Mouse (Mus musculus) stomach, embryonic 16.5 days (tissue): Measurements from ENCODE around the gene Smgc. TPM values are rescaled to one million over a fixed set of nuclear protein-coding genes. Genes with fewer than 3 reads are reported as not detected.
"Not testable (repeated sequence)": the region's sequence is repeated elsewhere in the genome, so short reads cannot be mapped to it uniquely, and the experiment has no call there.

Source experiments
- ATAC-seq: fragments of 200-750 bp; cut with Nextera tagmentation; 2 replicates; pipeline ENCODE4 v1.8.0; 2017; ENCODE audit warnings: moderate number of reproducible peaks, moderate TSS enrichment; ENCODE audit not compliant: insufficient read depth, low FRiP score
- H3K27ac ChIP-seq: fragments of 300-500 bp; sonication (generic); 2 replicates; pipeline ENCODE4 v1.5.1; 2014; ENCODE audit warnings: low read length
- H3K27me3 ChIP-seq: fragments of 300-500 bp; sonication (generic); 2 replicates; pipeline ENCODE4 v1.6.1; 2014; ENCODE audit warnings: low read length, control low read depth, mixed read lengths; ENCODE audit not compliant: control insufficient read depth, insufficient read depth
- H3K36me3 ChIP-seq: fragments of 300-500 bp; sonication (generic); 2 replicates; pipeline ENCODE4 v1.6.1; 2014; ENCODE audit warnings: low read length; ENCODE audit not compliant: control insufficient read depth, insufficient read depth
- H3K4me1 ChIP-seq: fragments of 300-500 bp; sonication (generic); 2 replicates; pipeline ENCODE4 v1.6.1; 2014; ENCODE audit warnings: low read length, control low read depth, mixed read lengths; ENCODE audit not compliant: control insufficient read depth, insufficient read depth
- H3K4me2 ChIP-seq: fragments of 300-500 bp; sonication (generic); 2 replicates; pipeline ENCODE4 v1.6.1; 2014; ENCODE audit warnings: low read depth, low read length, mixed read lengths
- H3K4me3 ChIP-seq: fragments of 300-500 bp; sonication (generic); replicated peaks from 2 replicates; pipeline ENCODE4 v1.5.1; 2014; ENCODE audit warnings: mild to moderate bottlenecking, low read length
- H3K9ac ChIP-seq: fragments of 300-500 bp; sonication (generic); 2 replicates; pipeline ENCODE4 v1.6.1; 2014; ENCODE audit warnings: low read length
- H3K9me3 ChIP-seq: fragments of 300-500 bp; sonication (generic); replicated peaks from 2 replicates; pipeline ENCODE4 v1.6.1; 2016; ENCODE audit warnings: low read length, control low read depth; ENCODE audit not compliant: control insufficient read depth
- WGBS: fragments of 180-500 bp; shearing (Covaris S2); extraction: QIAGEN DNeasy Blood & Tissue Kit; methylation state at CpG from one replicate; pipeline ENCODE4 v1.1.7; 2014; 5-methylcytosine and 5-hydroxymethylcytosine counted together
- polyA plus RNA-seq: library from polyadenylated mRNA; unstranded; fragments of >200 nt; fragmentation: Nextera tagmentation; extraction: Ambion mirVana; gene quantifications from 2 replicates; pipeline ENCODE4 v1.2.1, GENCODE M21; 2015

Gene Smgc
- polyA plus RNA-seq, result not detected in 2 replicates

DNA sequence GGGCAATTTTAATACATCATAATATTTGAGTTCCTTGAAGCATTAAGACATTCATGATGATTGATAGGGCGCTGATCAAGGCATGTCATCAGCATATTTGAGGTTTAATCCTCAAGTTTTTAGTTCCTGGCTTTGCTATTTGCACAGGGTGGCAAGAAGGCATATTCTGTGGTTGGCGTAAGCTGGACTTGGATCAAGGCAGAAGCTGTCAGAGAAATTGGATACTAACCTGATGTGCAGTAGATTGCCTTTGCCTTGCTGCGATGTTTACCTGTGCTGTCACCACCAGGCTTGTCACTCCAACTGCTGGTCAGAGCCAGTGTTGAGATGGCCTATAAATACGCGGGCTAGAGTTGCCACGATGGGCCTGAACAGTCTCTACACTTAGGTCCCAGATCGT lies at the start of gene Smgc:
TSS of gene Smgc (plus strand) at position 301 of the 400 bp plus-strand sequence.
- no peak for ATAC-seq
- WGBS, result 82% methylated on average over 7 of the region's 7 CpGs
- H3K4me3 ChIP-seq, result no peak within 1 kb of the TSS

DNA sequence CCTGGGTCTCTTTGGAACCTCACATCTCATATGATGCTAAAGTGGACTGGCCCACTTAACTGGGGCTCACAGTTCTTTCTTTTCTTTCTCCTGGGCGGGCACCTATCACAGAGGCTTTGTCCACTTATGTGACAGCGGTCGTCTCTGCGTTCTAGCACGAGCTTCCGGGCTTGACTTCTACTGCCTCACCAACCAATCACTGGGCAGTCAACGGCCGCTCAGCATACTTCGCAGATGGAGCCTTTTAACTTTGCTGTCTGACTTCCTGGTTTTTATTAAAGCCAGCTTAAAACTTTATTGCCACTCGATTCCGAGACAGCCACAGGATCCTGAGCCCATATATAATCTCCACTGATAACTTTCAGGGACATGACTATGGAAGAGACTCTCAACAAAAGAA lies 49.7 kb upstream of the Smgc start:
- Histone ChIP-seq H3K36me3 (no peaks in the 10 kb centered on the region), H3K27ac (no peak overlapping the region), H3K9ac (no peak overlapping the region), H3K4me2 (no peak overlapping the region), H3K4me3 (no peak overlapping the region), H3K9me3 (no peaks in the 10 kb centered on the region), H3K4me1 (no peaks in the 10 kb centered on the region), H3K27me3 (no peaks in the 10 kb centered on the region)
- ATAC-seq, result no peak
- 92% methylated on average over 11 of the region's 11 CpGs for WGBS

More for the DNA sequence above, at the start of gene Smgc:
- no peak within 1 kb of the TSS for H3K9ac ChIP-seq
- no peaks in the 10 kb centered on the region for H3K4me1 ChIP-seq
- H3K36me3 ChIP-seq, result no peaks in the 10 kb centered on the region
- no peak within 1 kb of the TSS for H3K27ac ChIP-seq
- no peaks in the 10 kb centered on the region for H3K9me3 ChIP-seq
- H3K27me3 ChIP-seq, result no peaks in the 10 kb centered on the region
- no peak within 1 kb of the TSS for H3K4me2 ChIP-seq

DNA sequence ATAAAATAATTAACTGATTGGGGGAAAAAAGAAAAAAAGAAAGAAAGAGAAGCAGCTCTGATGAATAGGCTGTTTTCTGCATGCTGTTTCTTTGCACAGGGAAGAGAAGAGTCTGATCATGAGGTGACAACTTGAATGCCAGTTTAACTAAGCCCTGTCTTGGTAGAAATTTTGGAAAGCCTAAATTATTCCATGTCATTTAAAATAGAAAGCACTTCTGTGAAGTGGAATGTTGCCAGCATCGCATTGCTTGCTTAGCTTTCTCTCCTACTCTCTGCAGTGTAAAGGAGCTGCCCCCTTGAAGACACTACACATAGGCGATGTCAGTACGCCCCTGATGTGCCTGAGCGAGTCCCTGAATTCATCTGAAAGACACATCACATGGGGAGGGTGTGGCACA lies 31.6 kb upstream of the Smgc start:
- Histone ChIP-seq H3K27me3 (no peaks in the 10 kb centered on the region), H3K9ac (no peak overlapping the region), H3K36me3 (no peaks in the 10 kb centered on the region), H3K27ac (no peak overlapping the region), H3K4me3 (no peak overlapping the region), H3K9me3 (no peaks in the 10 kb centered on the region), H3K4me2 (no peak overlapping the region), H3K4me1 (no peaks in the 10 kb centered on the region)
- 75% methylated on average over 4 of the region's 4 CpGs for WGBS
- no peak for ATAC-seq

DNA sequence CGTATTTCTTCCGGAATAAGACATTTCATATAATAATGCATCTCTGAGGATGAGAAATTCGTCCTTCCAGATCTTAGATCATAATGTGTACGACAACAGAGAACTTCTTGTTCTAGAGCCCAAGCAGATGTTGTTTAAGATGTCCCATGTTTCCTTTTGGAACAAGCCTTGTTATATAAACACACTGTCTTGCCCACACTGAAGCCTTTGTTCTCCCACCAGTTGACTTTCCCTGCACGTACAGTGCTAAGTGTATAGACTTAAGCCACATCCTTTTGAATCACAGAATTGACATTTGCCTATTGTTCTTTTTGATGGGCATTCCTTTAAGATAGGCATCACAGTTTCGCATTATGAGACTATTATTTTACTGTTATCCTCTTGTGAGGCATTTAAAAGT lies 2.7 kb upstream of the Smgc start:
- H3K9ac ChIP-seq, result no peak overlapping the region
- H3K27me3 ChIP-seq, result no peaks in the 10 kb centered on the region
- H3K4me2 ChIP-seq, result no peak overlapping the region
- H3K4me3 ChIP-seq, result no peak overlapping the region
- no peaks in the 10 kb centered on the region for H3K9me3 ChIP-seq
- no peaks in the 10 kb centered on the region for H3K4me1 ChIP-seq
- WGBS, result 68% methylated on average over 6 of the region's 6 CpGs
- H3K36me3 ChIP-seq, result no peaks in the 10 kb centered on the region
- no peak for ATAC-seq
- no peak overlapping the region for H3K27ac ChIP-seq

DNA sequence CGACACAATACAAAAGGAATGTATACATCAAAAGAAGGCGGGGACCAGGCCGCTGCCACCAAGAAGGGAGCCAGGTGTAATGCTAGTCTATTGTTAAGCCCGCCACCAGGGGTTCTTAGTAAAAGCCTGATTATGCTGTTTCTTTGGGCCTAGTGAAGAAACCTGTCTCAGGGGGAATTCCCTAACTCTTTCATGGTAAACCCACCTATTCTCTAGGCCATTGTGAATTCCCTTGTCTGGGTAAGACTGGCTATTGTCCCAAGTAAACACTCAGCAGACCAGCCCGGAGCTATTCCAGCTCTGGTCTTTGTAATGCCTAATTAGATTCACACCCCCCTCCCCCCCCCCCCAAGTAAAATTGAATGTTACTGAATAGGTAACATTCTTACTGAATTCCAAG lies 26.1 kb downstream of the Smgc start:
- 38% methylated on average over 5 of the region's 5 CpGs for WGBS
- not testable (repeated sequence) for H3K9ac ChIP-seq

DNA sequence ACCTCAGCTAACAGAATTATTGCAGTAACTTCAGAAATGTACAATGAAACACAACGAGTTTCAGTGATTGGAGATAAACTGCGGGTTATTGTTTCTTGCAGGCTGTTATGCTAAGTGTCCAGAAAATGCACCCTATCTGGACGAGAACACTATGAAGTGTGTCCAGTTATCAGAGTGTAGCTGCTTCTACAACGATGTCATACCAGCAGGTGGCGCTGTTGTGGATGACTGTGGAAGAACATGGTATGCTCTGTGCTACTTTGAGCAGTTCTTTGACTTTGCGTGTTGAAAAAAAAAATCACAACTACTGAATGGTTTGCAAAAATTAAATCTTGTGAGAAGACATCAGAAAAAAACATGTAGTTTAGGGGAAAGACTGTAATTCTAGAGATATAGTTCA lies 62.2 kb downstream of the Smgc start:
- Histone ChIP-seq H3K27me3 (no peaks in the 10 kb centered on the region), H3K4me3 (no peak overlapping the region), H3K9ac (no peak overlapping the region), H3K4me1 (no peaks in the 10 kb centered on the region), H3K27ac (no peak overlapping the region), H3K36me3 (no peaks in the 10 kb centered on the region), H3K9me3 (no peaks in the 10 kb centered on the region), H3K4me2 (no peak overlapping the region)
- WGBS, result 65% methylated on average over 6 of the region's 6 CpGs
- no peak for ATAC-seq

More for the DNA sequence above, 26.1 kb downstream of the Smgc start:
- not testable (repeated sequence) for H3K27ac ChIP-seq, H3K4me3 ChIP-seq, H3K4me2 ChIP-seq, H3K27me3 ChIP-seq, H3K36me3 ChIP-seq, ATAC-seq, H3K4me1 ChIP-seq, H3K9me3 ChIP-seq

DNA sequence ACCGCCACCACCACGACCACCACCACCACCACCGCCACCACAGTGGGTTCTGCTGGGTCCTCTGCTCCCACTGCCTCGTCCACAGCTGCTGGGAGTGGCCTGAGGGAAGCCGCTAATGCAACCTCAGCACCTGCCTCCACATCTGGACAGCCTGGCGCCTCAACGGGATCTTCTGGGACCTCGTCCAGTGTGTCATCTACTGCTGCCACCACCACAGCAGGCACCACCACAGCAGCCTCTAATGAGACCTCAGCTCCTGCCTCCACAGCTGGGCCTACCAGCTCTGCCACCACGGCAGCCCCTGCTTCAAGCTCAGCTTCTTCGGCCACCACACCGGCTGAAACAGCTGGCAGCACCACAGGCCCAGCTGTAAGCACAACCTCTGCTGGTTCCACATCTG lies 69.0 kb downstream of the Smgc start:
- H3K36me3 ChIP-seq, H3K27ac ChIP-seq, H3K4me1 ChIP-seq, H3K4me3 ChIP-seq, H3K9me3 ChIP-seq, H3K9ac ChIP-seq, H3K27me3 ChIP-seq, ATAC-seq, H3K4me2 ChIP-seq: not testable (repeated sequence)
- WGBS, result no CpG with 5 or more reads among the region's 11 CpGs

Other genes with a start within 250 kb of the Smgc start
- gene Lrrk2, start 165.1 kb upstream of the Smgc start, polyA plus RNA-seq, result 4.4 and 6.2 TPM in 2 replicates
- gene Cntn1, start 212.9 kb downstream of the Smgc start, polyA plus RNA-seq, result 3.1 and 3.5 TPM in 2 replicates